Mouse (Mus musculus) heart, embryonic 13.5 days (tissue): ENCODE measurements around the gene Atp1b3. TPM values are rescaled to one million over a fixed set of nuclear protein-coding genes. Genes with fewer than 3 reads are reported as not detected.

Source experiments
- ATAC-seq: fragments of 200-750 bp; cut with Nextera tagmentation; 2 replicates; pipeline ENCODE4 v1.8.0; 2017; ENCODE audit warnings: moderate TSS enrichment; ENCODE audit not compliant: insufficient number of reproducible peaks, low FRiP score, low TSS enrichment; ENCODE audit errors: extremely low read depth
- H3K27ac ChIP-seq: fragments of 300-500 bp; sonication (generic); replicated peaks from 2 replicates; pipeline ENCODE4 v1.5.1; 2015; ENCODE audit warnings: moderate library complexity, mild to moderate bottlenecking, inconsistent platforms
- H3K27me3 ChIP-seq: fragments of 300-500 bp; sonication (generic); replicated peaks from 2 replicates; pipeline ENCODE4 v1.6.1; 2015; ENCODE audit warnings: mild to moderate bottlenecking, inconsistent platforms
- H3K36me3 ChIP-seq: fragments of 300-500 bp; sonication (generic); 2 replicates; pipeline ENCODE4 v1.6.1; 2015; ENCODE audit warnings: mild to moderate bottlenecking, inconsistent platforms
- H3K4me1 ChIP-seq: fragments of 300-500 bp; sonication (generic); 2 replicates; pipeline ENCODE4 v1.6.1; 2015; ENCODE audit warnings: inconsistent platforms
- H3K4me2 ChIP-seq: fragments of 300-500 bp; sonication (generic); 2 replicates; pipeline ENCODE4 v1.6.1; 2015; ENCODE audit warnings: inconsistent platforms, mild to moderate bottlenecking, moderate library complexity
- H3K4me3 ChIP-seq: fragments of 300-500 bp; sonication (generic); 2 replicates; pipeline ENCODE4 v1.5.1; 2015; ENCODE audit warnings: moderate library complexity, mild to moderate bottlenecking, inconsistent platforms
- H3K9ac ChIP-seq: fragments of 300-500 bp; sonication (generic); 2 replicates; pipeline ENCODE4 v1.6.1; 2015; ENCODE audit warnings: inconsistent platforms, mild to moderate bottlenecking, moderate library complexity
- H3K9me3 ChIP-seq: fragments of 300-500 bp; sonication (generic); 2 replicates; pipeline ENCODE4 v1.6.1; 2016; ENCODE audit warnings: inconsistent platforms
- WGBS: fragments of 180-500 bp; shearing (Covaris S2); methylation state at CpG from one replicate; pipeline ENCODE4 v1.1.7; 2015; ENCODE audit warnings: mixed read lengths; 5-methylcytosine and 5-hydroxymethylcytosine counted together
- polyA plus RNA-seq: library from polyadenylated mRNA; unstranded; fragments of >200 nt; fragmentation: Nextera tagmentation; extraction: Ambion mirVana; gene quantifications from 2 replicates; pipeline ENCODE4 v1.2.1, GENCODE M21; 2015

Gene Atp1b3
- polyA plus RNA-seq, 1 experiment from 2014 or later: 130 TPM

DNA sequence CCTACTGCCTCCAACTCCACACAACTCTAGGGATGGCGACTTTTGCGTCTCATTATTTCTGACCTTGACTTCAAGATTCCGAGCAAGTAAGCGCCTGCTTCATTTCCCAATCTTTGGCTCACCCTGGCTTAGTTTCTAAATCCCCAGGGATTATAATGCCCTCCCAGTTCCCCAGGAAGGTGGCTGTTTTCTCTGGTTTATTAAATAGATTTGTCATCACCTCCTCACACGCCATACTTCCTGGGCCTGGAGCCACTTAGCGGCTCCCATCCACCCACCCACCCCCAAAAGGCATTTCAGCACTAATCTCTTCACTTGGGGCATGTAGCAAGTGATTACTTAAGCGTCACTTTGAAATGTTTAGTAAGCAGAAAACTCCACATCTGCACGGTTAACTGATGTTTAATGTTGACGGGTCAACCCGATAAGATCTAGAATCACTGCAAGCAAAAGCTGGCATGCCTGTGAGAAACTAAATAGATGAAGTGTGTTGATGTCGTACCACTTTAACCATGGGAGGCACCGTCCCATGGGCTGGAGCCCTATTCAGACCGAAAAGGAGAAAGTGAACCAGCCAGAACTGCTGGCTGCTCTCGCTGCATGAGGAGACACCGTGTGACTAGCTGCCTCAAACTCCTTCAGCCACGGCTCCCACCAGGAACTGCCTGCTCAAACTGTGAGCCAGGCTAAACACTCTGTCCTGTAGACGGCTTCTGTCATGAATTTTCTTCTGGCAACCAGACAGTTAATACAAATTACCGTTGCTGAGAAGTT, 19.7 kb upstream of the Atp1b3 start:
- Histone ChIP-seq H3K4me2 (peak overlapping the region; percentile 21), H3K36me3 (no peaks in the 10 kb centered on the region), H3K9me3 (no peaks in the 10 kb centered on the region), H3K27ac (no peak overlapping the region), H3K4me3 (no peak overlapping the region), H3K9ac (no peak overlapping the region), H3K4me1 (peaks cover 49% of the 10 kb centered on the region), H3K27me3 (no peaks in the 10 kb centered on the region)
- ATAC-seq: no peak
- WGBS: 37% methylated on average over 18 of the region's 18 CpGs

GRCm38 (mm10) chr9:96382756-96383155, 18.5 kb upstream of the Atp1b3 start:
- H3K4me3 ChIP-seq: no peak overlapping the region
- H3K9ac ChIP-seq: no peak overlapping the region
- ATAC-seq: no peak
- H3K9me3 ChIP-seq: no peaks in the 10 kb centered on the region
- 63% methylated on average over 4 of the region's 4 CpGs for WGBS
- H3K27ac ChIP-seq: no peak overlapping the region
- H3K36me3 ChIP-seq: no peaks in the 10 kb centered on the region
- no peaks in the 10 kb centered on the region for H3K27me3 ChIP-seq
- H3K4me2 ChIP-seq: no peak overlapping the region
- H3K4me1 ChIP-seq: peaks cover 49% of the 10 kb centered on the region

DNA sequence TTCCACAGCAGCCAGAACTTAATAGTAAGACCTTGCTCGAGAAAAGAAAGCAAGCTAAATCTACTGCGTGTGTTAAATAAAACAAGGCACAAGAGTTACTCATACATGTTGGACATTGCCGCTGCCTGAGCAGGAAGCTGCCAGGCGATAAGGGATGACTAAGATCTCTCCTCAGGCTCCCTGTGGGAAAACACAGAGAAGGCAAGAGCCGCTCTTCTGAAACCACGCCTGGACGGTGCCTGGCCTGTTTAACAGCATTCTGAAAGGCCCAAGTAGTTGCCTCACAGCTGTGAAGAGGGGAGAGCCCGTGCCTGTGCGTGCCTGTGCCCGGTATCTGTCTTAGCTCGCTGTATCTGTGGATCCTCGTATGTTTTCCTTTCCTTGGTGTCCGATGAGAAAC, 17.2 kb upstream of the Atp1b3 start:
- peak overlapping the region; percentile 61 for H3K9ac ChIP-seq

GRCm38 (mm10) chr9:96379551-96379950, 15.3 kb upstream of the Atp1b3 start:
- 64% methylated on average over 7 of the region's 7 CpGs for WGBS
- Histone ChIP-seq H3K4me1 (peaks cover 38% of the 10 kb centered on the region), H3K36me3 (no peaks in the 10 kb centered on the region), H3K4me2 (no peak overlapping the region), H3K27ac (no peak overlapping the region), H3K9me3 (no peaks in the 10 kb centered on the region), H3K9ac (no peak overlapping the region), H3K27me3 (no peaks in the 10 kb centered on the region), H3K4me3 (no peak overlapping the region)
- no peak for ATAC-seq

More for the DNA sequence above, 17.2 kb upstream of the Atp1b3 start:
- ATAC-seq: peak; percentile 42; the same call in 1 of the 2 replicates
- no peak overlapping the region for H3K4me3 ChIP-seq
- no peaks in the 10 kb centered on the region for H3K27me3 ChIP-seq
- peak overlapping the region; percentile 71 for H3K27ac ChIP-seq
- H3K4me2 ChIP-seq: peak overlapping the region; percentile 40
- H3K4me1 ChIP-seq: peaks cover 49% of the 10 kb centered on the region
- H3K9me3 ChIP-seq: no peaks in the 10 kb centered on the region
- H3K36me3 ChIP-seq: no peaks in the 10 kb centered on the region
- 28% methylated on average over 13 of the region's 13 CpGs for WGBS

GRCm38 (mm10) chr9:96378747-96379146, 14.5 kb upstream of the Atp1b3 start:
- Histone ChIP-seq H3K27me3 (no peaks in the 10 kb centered on the region), H3K4me1 (peaks cover 32% of the 10 kb centered on the region), H3K9me3 (no peaks in the 10 kb centered on the region), H3K36me3 (no peaks in the 10 kb centered on the region), H3K27ac (no peak overlapping the region), H3K9ac (no peak overlapping the region), H3K4me2 (no peak overlapping the region), H3K4me3 (no peak overlapping the region)
- WGBS: 44% methylated on average over 5 of the region's 5 CpGs
- ATAC-seq: no peak

GRCm38 (mm10) chr9:96377096-96377495, 12.9 kb upstream of the Atp1b3 start:
- 85% methylated on average over 1 of the region's 1 CpGs for WGBS
- peaks cover 16% of the 10 kb centered on the region for H3K4me1 ChIP-seq
- no peak for ATAC-seq
- H3K27me3 ChIP-seq: no peaks in the 10 kb centered on the region
- H3K9ac ChIP-seq: no peak overlapping the region
- H3K27ac ChIP-seq: no peak overlapping the region
- no peak overlapping the region for H3K4me3 ChIP-seq
- H3K36me3 ChIP-seq: no peaks in the 10 kb centered on the region
- H3K9me3 ChIP-seq: no peaks in the 10 kb centered on the region
- H3K4me2 ChIP-seq: no peak overlapping the region

DNA sequence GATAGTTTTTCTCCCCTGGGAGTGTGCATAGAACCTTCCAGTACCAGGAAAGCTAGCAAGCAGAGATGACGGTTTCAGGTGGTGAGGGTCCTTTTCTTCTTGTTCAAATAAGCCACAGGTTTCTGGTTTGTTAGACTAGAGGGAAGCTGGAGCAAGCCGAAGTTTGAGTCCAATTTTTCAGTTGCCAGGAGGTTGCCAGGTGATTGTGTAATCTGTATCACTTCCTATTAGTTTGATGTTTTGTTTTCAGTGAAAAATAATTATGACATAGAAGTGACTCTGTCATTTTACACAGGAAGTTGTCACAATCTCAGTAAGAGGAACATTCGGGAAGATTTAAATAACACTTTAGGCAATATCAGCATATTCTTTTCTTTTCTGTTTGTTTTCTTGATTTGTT, 11.6 kb upstream of the Atp1b3 start:
- Histone ChIP-seq H3K9me3 (no peaks in the 10 kb centered on the region), H3K4me2 (no peak overlapping the region), H3K4me1 (peaks cover 3% of the 10 kb centered on the region), H3K27me3 (no peaks in the 10 kb centered on the region), H3K4me3 (no peak overlapping the region), H3K9ac (no peak overlapping the region), H3K27ac (no peak overlapping the region), H3K36me3 (no peaks in the 10 kb centered on the region)
- no peak for ATAC-seq
- WGBS: 73% methylated on average over 3 of the region's 3 CpGs

GRCm38 (mm10) chr9:96371075-96371474, 6.8 kb upstream of the Atp1b3 start:
- 78% methylated on average over 5 of the region's 5 CpGs for whole genome bisulfite sequencing
- H3K9me3 ChIP-seq: no peaks in the 10 kb centered on the region
- ATAC-seq: no peak

GRCm38 (mm10) chr9:96369654-96370384, 5.6 kb upstream of the Atp1b3 start:
- no peaks in the 10 kb centered on the region for H3K9me3 ChIP-seq
- H3K4me1 ChIP-seq: peaks cover 11% of the 10 kb centered on the region

More at GRCm38 (mm10) chr9:96371075-96371474, 6.8 kb upstream of the Atp1b3 start:
- Histone ChIP-seq H3K4me3 (no peak overlapping the region), H3K36me3 (no peaks in the 10 kb centered on the region), H3K4me2 (no peak overlapping the region), H3K4me1 (peaks cover 11% of the 10 kb centered on the region), H3K9ac (no peak overlapping the region), H3K27me3 (no peaks in the 10 kb centered on the region), H3K27ac (no peak overlapping the region)

DNA sequence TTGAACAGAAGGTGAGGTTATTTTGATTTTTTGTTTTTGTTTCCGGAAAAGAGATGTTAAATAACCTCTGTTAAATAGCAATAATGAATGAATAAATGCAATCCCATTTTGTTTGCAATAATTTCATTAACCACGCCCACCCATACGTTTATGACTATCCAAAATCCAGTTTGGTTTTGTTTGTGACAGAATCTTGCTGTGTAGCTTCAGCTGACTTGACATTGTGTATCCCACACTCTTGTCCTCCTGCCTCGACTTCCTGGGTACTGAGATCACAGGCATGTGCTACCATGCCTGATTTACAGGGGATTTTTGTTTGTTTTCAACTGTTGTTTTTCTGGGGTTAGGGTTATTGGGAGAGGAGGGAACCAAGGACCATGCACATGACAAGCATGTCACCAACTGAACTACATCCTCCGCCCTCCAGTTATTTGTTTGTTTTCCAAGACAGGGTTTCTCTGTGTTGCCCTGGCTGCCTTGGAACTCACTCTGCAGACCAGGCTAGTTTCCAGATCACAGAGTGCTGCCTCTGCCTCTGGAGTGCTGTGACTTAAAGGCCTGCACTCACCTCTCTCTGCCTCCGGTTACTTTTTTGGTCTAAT, 1.1 kb upstream of the Atp1b3 start:
- Histone ChIP-seq H3K4me2 (peak overlapping the region; percentile 75; the same call in 1 of the 2 replicates), H3K36me3 (no peaks in the 10 kb centered on the region), H3K4me3 (no peak overlapping the region), H3K4me1 (peaks cover 33% of the 10 kb centered on the region), H3K27me3 (no peaks in the 10 kb centered on the region), H3K27ac (no peak overlapping the region), H3K9ac (no peak overlapping the region), H3K9me3 (no peaks in the 10 kb centered on the region)
- WGBS: 61% methylated on average over 6 of the region's 6 CpGs
- ATAC-seq: no peak

More at GRCm38 (mm10) chr9:96369654-96370384, 5.6 kb upstream of the Atp1b3 start:
- H3K36me3 ChIP-seq: no peaks in the 10 kb centered on the region
- 25% methylated on average over 5 of the region's 5 CpGs for WGBS
- no peak overlapping the region for H3K27ac ChIP-seq
- ATAC-seq: no peak
- H3K4me3 ChIP-seq: no peak overlapping the region
- H3K9ac ChIP-seq: no peak overlapping the region
- H3K4me2 ChIP-seq: no peak overlapping the region
- no peaks in the 10 kb centered on the region for H3K27me3 ChIP-seq

- Histone ChIP-seq H3K4me2 (peak overlapping the region; percentile 74), H3K27me3 (no peaks in the 10 kb centered on the region), H3K9ac (peak overlapping the region; percentile 95), H3K4me3 (peak overlapping the region; percentile 90), H3K36me3 (peaks cover 8% of the 10 kb centered on the region), H3K9me3 (no peaks in the 10 kb centered on the region), H3K27ac (peak overlapping the region; percentile 93), H3K4me1 (peaks cover 30% of the 10 kb centered on the region)
- peak; percentile 66 for ATAC-seq
- under 1% methylated on average over 48 of the region's 64 CpGs for WGBS
These were observed 581 bp downstream of the Atp1b3 start for GRCm38 (mm10) chr9:96363581-96364140.
